Mouse (Mus musculus) kidney, adult 9 months (tissue): ENCODE measurements at regions not wholly inside any gene's neighbourhood (a gene's known extent, or its start where the extent isn't known, plus 50 kb on each side); places are given as distances from the start of the nearest gene placed in this dataset.

Experiments
- DNase-seq: peaks from one replicate; pipeline ENCODE4 v3.0.0; 2022

GRCm38 (mm10) chr12:11899031-11899430 lies 362.9 kb upstream of the Fam49a start:
- DNase-seq: no peak

- no peak for DNase-seq
Measured at GRCm38 (mm10) chr12:11906588-11906987, 355.4 kb upstream of the Fam49a start.
